Comparison of ENCODE assay signal across 17 mouse cellular contexts in the genomic region with DNA sequence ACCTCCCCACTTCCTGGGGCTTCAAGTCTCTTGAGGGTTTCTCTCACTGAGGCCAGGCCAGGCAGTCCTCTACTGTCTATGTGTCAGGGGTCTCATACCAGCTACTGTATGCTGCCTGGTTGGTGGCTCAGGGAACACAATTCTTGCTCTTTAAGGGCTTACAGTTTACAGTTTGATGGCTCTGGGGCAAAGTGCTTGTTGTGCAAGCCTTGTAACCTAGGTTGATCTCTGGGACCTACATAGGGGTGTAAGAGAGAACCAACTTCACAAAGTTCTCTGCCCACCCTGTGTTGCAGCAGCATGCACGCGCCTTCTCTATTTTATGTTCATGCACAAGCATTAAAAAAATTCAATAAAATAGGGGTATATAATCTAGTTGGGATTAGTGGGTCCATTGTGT.
"Had no signal": no experiment of that assay in that cellular context is flagged by ENCODE, and none has a peak within 500 bp of the region (broad histone marks: within the 10 kb centered on the region; RNA-seq: fewer than 3 reads in every experiment).

No protein-coding gene starts in this region.

- H3K9ac ChIP-seq: lung, embryonic 15.5 days; midbrain, embryonic 13.5 days; midbrain, embryonic 15.5 days; neural tube, embryonic 12.5 days; stomach, embryonic 15.5 days had no signal

- H3K4me3 ChIP-seq: lung, embryonic 15.5 days; megakaryocyte, embryonic 14.5 days; midbrain, embryonic 13.5 days; midbrain, embryonic 15.5 days; neural tube, embryonic 12.5 days; stomach, embryonic 15.5 days had no signal

- H3K9me3 ChIP-seq: lung, embryonic 15.5 days; megakaryocyte, embryonic 14.5 days; midbrain, embryonic 13.5 days; midbrain, embryonic 15.5 days; neural tube, embryonic 12.5 days; stomach, embryonic 15.5 days had no signal

- H3K27ac ChIP-seq: lung, embryonic 15.5 days; macrophage; midbrain, embryonic 13.5 days; midbrain, embryonic 15.5 days; neural tube, embryonic 12.5 days; stomach, embryonic 15.5 days; stomach, postnatal 0 days had no signal

- H3K4me1 ChIP-seq: lung, embryonic 15.5 days; megakaryocyte, embryonic 14.5 days; midbrain, embryonic 13.5 days; midbrain, embryonic 15.5 days; neural tube, embryonic 12.5 days; stomach, embryonic 15.5 days had no signal

- H3K36me3 ChIP-seq: lung, embryonic 15.5 days; midbrain, embryonic 13.5 days; midbrain, embryonic 15.5 days; neural tube, embryonic 12.5 days; stomach, embryonic 15.5 days had no signal

- ATAC-seq: lung, postnatal 0 days; midbrain, embryonic 13.5 days; midbrain, embryonic 15.5 days had no signal

- H3K4me2 ChIP-seq: lung, embryonic 15.5 days; midbrain, embryonic 11.5 days; midbrain, embryonic 13.5 days; midbrain, embryonic 15.5 days; neural tube, embryonic 12.5 days; stomach, embryonic 15.5 days had no signal

- H3K27me3 ChIP-seq: lung, embryonic 15.5 days; megakaryocyte, embryonic 14.5 days; midbrain, embryonic 13.5 days; midbrain, embryonic 15.5 days; neural tube, embryonic 12.5 days; stomach, embryonic 15.5 days had no signal

- DNase-seq: lung, adult 2 months; lung, postnatal 14 days; lung, postnatal 36 days; right cerebral cortex, postnatal 14 days; thymus, adult 2 months; thymus, postnatal 25 days; thymus, postnatal 4 days had no signal
